Mouse (Mus musculus): ENCODE data around the gene Ubr1. TPM values are rescaled to one million over a fixed set of nuclear protein-coding genes. Genes with fewer than 3 reads are reported as not detected.
"Not testable (repeated sequence)": the region's sequence is repeated elsewhere in the genome, so short reads cannot be mapped to it uniquely, and the experiment has no call there.

The Ubr1 gene
- total RNA-seq (2021) = 10 to 100 TPM; 35.8 to 38.7 TPM
- long read RNA-seq, experiment 1, partial matches to known transcripts = 1 of 3 reads
- long read RNA-seq, experiment 1, other reads (novel, unspliced or antisense) = 2 of 3 reads
- long read RNA-seq, experiment 2, partial matches to known transcripts = 7 of 11 reads
- long read RNA-seq, experiment 2, other reads (novel, unspliced or antisense) = 4 of 11 reads

DNA sequence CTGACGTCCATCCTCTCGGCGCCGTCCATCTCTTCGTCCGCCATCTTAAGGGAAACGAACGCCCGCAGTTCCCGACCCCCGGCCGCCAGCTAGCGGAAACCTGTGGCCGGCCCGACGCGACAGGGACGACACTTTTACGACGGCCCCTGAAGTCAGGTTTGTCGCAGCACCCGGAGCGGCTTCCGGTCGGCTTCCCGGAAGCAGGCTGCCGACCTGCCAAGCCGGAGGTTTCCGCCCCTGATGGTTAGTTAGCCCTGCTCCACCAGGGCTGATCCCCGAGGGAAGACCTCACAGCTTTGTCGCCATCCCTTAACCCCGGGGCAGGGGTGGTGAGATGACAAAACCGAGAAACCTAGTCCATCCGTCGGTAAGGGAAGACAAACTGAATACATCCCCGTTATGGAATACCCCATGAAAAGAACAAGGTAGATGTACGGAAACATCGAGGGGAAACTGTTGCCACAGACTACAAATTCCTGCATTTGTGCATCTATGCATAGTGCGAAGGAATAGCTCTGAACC, at the start of gene Ubr1:
Gene Ubr1, minus strand, starts transcription at position 157 of the 522 bp plus-strand sequence.
- peak; percentile 43 to 82 for DNase-seq (ENCODE audit: low spot score in 2 of 2)

DNA sequence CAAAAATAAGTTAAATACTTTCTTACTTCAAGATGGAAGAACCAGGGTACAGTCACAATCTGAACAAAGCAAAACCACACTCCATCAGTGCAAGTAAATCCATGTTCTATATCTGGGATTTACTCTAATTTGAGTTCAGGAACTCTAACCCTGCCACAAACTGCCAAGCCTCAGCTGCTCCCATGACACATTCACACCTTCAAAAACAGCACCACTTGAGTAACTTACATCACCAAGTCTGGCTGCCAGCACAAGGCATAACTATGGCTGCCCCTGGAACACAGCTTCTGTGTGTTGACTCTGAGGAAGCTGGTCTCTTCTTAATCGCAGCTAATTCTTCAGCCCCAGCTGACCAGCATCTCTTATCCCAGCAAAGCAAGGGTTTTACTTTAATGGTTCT, 46.6 kb upstream of the Ubr1 start:
- DNase-seq (ENCODE audit: low spot score in 2 of 2) = no peak

DNA sequence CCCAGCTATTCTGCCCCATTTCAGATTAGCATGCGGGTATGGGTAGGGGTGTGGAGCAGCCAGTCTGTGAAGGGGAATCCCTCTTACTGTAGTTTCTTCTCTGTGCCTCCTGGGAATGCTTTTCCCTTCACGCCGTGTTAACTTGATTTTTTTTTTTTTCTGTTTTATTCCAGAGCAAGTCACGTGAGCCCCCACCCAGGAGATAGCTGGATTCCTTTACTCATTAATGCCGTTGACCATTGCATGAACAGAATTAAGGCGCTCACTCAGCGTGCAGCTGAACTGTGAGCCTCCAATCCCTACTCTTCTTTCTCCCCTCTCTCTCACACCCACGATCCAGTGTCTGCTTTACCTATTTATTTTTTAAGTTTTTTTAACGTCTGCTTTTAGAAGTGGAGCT, 45.7 kb upstream of the Ubr1 start:
- no peak for DNase-seq (ENCODE audit: low spot score in 2 of 2)

DNA sequence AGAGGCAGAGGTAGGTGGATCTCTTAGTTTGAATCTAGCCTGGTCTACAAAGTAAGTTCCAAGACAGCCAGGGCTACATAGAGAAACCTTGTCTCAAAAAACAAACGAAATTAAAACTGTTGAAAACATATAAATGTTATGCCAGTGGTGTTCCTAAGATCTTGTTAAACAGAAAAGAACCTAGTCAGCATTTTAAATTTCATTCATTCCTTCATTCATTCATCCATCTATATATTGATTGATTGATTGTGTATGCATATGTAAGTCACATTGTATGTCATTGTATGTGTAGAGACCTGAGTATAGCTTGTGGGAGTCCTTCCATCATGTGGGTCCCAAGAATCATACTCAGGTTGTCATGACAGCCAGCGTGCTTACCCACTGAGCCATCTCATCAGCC, 45.0 kb upstream of the Ubr1 start:
- DNase-seq (ENCODE audit: low spot score in 2 of 2) = no peak

DNA sequence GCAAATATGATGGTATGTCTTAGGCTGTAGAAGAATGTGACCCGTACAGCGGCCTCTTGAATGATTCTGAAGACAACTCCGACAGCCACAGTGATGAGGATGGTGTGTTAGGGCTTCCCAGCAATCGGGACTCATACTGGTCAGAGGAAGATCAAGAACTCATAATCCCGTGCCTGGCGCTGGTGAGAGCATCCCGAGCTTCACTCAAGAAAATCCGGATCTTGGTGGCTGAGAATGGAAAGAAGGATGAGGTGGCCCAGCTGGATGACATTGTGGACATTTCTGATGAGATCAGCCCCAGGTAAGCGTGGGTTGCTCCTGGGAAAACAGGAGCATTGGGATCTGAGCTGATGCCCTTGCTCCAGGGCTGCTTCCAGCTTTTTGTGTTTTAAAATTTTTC, 42.2 kb upstream of the Ubr1 start:
- DNase-seq (ENCODE audit: low spot score in 2 of 2) = no peak

DNA sequence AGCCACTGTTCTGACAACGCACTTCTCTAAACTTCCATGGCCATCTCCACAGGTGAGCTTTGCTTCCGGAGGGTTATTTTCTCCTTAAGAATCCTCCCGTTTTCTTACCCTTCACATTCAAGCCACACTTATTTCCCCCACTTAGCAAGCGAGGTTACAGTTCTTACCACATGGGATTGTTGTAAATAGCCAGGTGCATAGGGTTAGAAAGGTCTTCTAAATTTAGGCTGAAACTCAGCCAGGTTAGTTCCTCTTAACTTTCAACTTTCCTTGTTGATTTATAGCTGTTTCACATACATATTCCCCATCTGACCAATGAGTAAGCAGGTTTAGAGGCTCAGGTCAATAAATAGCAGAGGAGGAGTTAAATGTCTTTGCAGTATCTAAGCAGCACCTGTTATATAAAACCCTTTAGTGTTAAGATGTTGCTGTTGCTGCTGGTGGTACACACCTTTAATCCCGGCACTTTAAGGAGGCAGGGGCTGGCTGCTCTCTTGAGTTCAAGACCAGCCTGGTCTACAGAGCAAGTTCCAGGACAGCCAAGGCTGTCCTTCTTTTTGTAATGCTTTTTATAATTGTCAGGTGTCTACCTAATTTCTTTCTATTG, 38.7 kb upstream of the Ubr1 start:
- no peak for DNase-seq (ENCODE audit: low spot score in 2 of 2)

DNA sequence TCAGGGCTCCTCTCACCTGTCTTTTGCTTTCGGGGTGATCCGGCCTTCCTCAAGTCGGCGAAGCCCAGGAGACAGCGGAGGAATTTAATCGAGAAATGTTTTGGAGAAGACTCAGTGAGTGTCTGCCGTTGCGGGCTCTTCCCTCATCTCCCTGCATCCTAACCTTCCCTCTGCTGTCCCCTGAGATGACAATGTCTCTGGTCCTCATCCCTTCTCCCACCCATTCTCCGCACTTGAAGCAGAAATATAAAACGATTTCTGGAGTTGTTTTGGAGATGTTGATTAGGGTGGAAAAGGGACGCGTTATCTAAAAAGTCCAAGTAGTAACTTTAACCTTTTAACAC, 38.1 kb upstream of the Ubr1 start:
- no peak for DNase-seq (ENCODE audit: low spot score in 2 of 2)

DNA sequence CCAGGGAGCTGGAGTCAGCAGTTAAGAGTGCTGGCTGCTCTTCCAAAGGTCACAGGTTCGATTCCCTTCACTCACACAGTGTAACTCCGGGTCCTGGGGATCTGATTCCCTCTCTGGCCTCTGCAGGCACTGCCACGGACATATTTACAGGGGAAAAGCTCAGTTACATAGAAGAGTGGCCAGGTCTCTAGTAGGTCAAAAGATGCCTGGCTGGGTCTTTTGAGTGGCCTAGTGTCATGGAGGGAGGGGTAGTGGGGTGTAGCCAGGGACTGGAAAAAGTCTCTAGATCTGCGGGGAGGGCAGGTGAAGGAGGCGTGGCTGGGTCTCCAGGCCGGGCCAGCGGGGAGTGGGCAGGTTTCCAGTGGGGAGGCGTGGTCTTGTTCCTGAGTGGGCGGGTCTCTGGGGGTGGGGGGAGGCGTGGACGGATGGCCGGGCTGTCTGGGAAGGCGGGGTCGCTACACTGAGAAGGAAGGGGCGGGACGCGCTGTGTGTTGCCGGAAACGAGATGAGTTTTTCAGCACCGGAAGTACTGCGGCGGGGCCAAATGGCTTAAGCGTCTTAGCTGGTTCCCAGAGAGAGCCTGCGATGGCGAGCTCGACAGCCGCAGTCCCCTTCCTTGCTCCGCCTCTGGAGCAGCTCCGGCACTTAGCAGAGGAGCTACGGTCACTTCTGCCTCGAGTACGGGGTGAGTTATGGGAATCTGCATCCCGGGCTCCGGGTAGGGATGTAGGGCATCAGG, 37.6 kb upstream of the Ubr1 start, which contains the start of gene Ccndbp1:
Gene Ccndbp1, plus strand, starts transcription at position 479 of the 739 bp plus-strand sequence.
- DNase-seq (ENCODE audit: low spot score in 2 of 2) = peak; percentile 81 to 86

DNA sequence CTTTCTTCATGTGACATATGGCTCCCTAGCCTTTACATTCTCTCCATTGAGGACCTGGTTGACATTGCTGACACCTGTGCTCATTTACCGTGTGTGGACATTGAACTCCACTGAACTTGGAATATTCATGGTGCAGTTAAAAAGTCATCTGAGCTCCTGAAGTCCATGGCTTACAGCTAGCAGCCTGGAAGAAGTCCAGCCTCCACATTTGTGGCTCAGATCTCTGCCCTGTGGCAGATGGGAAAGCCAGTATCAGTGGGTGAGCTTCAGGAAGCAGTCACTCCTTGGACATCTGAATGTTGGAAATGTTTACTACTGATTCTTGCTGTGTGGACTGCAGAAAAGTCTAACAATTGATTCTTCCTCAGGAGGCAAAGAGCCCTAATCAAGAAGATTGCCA, 36.5 kb upstream of the Ubr1 start:
- no peak for DNase-seq (ENCODE audit: low spot score in 2 of 2)

DNA sequence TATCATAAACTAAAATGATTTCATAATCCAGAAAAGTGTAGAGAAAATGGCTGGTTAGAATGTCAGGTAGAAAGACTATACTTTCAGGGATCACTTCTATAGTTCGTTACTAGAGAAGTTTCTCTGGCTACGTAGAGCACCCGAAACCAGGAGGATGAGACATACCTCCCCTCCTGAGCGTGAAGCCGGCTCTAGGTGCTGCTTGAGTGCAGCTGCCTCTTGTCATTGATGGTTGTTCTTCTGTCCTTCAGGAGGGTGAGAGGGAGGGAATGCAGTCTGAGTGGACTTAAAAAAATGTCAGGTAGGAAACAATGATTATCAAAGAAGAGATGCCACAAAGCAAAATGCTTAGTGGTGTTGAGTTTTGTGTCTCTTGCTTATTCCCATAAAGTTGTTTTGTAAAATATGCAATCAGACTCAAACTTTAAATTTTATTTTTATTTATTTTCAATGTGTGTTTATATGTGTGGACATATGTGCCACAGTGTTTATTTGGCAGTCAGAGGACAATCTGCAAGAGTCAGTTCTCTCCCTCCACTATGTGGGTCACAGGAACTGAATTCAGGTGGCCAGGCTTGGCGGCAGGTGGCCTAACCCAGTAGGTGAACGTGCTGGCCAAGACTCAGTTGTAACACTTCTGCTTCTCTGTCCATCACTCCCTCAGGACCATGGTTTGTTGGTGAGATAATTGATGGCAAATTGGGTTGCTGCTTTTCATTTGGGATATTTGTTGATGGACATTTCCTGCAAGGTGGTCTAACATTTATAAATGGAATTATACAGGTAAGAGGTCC, 33.7 kb upstream of the Ubr1 start:
- no peak for DNase-seq (ENCODE audit: low spot score in 2 of 2)

DNA sequence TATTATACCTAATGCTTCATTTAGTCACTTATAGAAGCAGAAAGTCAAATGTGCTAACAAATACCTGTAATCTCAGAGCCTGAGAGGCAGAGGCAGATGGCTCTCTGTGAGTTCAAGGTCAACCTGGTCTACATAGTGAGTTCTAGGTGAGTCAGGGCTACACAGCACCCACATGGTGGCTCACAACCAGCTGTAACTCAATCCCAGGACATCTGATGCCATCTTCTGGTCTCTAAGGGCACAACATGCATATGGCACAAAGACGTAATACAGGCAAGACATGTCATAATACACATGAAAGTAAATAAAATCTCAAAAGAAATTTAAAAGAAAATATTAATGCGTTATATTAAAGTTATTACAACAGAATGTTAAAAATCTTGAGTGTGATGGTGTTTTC, 33.1 kb upstream of the Ubr1 start:
- no peak for DNase-seq (ENCODE audit: low spot score in 2 of 2)

DNA sequence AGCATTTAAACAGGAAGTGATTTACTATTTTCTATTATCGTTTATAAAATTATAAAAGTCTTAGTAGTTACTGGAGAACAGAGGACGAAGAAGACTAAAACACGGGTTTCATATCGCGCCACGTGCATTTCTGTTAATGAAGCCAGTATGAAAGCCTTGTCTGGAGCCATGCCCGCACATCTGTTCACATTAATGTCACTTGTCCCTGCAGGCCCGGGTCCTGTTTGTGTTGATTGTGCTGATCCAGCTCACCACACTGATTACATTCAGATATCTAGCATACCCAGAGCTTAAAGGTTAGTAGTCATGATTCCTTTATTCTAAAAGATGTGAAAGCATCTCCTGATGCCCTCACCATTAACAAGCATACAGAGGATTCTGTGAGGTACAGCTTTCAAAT, 28.3 kb upstream of the Ubr1 start:
- DNase-seq (ENCODE audit: low spot score in 2 of 2) = no peak

DNA sequence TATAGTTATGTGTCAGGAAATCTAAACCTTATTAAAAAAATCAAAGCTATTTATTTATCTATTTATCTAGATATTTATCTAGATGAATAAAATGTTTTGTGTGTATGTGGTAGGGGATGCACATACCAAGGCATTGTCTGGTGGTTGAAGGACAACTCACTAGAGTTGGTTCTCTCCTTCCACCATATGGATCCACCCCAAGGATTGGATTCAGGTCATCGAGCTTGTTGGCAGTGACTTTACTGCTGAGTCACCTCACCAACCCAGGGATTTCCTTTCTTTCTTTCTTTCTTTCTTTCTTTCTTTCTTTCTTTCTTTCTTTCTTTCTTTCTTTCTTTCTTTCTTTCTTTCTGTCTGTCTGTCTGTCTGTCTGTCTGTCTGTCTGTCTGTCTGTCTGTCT, 26.1 kb upstream of the Ubr1 start:
- DNase-seq (ENCODE audit: low spot score in 2 of 2) = not testable (repeated sequence)

DNA sequence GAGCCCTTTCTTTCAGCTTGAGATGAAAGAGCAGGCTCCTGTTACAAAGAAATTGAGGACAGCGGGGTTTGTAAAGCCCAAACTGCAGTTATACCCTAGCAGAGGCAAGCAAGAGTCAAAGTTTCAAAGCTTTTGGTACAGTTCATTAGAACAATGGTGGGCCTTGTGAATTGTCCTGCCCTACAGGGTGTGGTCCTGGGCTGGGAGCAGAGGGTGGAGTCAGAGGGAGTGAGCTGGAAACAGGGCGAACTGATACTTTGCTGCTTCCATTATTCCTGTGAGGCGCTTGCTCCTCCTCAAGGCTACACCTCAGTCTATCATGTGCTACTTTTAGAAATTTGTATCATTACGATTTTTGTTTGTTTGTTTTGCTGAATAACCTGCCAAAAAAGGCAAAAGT, 20.7 kb upstream of the Ubr1 start:
- DNase-seq (ENCODE audit: low spot score in 2 of 2) = no peak

DNA sequence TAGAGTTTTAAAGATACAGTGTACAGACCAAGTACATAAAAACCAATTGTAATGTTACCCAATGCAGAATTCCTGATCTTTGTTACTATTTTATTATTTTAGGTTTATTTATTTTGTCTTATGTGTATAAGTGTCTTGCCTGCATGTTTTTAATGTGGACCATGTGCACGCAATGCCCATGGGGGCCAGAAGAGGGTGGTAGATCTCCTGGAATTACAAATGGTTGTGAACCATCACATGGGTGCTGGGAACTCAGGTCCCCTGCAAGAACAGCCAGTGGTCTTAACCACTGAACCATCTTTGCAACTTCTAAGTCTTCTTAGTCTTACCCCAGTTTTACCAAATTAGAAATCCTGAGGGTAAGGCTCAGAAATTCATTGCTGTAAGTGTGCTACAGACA, 14.7 kb upstream of the Ubr1 start:
- no peak for DNase-seq (ENCODE audit: low spot score in 2 of 2)

DNA sequence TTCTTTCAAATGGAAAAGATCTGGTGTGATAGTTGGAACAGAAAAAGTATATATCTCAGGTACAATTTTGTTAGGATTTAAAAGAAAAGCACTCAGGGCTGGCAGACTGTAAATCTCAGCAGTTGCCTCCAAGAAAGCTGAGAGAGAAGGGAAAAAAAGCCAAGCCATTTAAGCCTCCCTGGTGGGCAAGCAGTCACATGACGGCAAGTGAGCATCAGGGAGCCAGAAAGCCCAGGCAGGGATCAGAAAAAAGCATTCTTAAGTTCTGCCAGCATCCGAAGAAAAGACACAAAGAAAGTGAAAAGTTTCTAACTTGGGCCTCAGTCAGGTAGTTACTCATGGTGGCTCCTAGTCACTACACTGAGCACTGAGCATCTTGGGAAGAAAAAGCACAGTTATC, 13.1 kb upstream of the Ubr1 start:
- DNase-seq (ENCODE audit: low spot score in 2 of 2) = no peak

DNA sequence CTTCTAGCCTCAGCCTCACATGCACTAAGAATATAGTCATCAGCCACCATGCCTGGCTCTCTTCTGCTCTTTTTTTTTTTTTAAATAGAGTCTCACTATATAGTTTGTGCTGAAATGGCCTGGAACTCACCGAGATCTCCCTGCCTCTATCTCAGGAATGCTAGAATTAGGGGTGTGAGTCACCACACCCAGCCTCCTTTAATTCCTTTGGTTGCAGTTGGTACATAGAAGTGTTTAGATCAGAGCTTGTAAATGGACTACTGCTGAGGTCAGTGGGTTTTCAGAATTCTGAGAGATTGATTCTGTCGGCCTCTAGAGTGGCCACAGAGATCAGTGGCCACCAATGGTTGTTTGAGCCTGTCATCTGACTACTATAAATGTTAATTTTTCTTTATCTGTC, 10.3 kb upstream of the Ubr1 start:
- DNase-seq (ENCODE audit: low spot score in 2 of 2) = no peak

DNA sequence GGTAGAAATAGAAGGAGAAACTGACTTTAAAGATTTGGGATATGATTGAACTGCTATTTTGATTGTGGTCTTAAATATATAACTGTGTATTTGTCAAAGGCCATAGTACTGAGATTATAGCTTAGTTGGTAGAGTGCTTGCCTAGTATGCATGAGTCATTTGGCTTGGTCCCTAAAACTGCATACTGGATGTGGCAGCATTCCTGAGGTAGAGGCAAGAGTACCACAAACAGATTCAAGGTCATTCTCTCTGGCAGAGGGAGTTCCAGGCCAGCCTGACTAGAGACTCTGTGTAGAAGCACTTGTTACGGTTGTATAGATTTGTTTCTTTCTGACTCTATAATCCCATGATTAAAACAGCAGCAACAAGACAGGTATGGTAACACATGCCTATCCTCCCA, 9.3 kb upstream of the Ubr1 start:
- DNase-seq (ENCODE audit: low spot score in 2 of 2) = no peak

DNA sequence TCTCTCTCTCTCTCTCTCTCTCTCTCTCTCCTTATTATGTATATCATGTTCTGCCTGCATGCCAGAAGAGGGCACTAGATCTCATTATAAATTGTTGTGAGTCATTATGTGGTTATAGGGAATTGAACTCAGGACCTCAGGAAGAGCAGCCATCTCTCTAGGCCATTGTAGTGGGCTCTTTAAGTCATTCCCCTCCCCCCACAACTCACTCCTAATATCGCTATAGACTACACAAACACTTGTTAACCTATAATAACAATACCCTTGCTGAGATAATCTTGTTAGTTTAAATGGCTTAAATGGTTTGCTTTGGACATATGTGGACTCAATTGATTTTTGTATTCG, 8.2 kb upstream of the Ubr1 start:
- no peak for DNase-seq (ENCODE audit: low spot score in 2 of 2)

DNA sequence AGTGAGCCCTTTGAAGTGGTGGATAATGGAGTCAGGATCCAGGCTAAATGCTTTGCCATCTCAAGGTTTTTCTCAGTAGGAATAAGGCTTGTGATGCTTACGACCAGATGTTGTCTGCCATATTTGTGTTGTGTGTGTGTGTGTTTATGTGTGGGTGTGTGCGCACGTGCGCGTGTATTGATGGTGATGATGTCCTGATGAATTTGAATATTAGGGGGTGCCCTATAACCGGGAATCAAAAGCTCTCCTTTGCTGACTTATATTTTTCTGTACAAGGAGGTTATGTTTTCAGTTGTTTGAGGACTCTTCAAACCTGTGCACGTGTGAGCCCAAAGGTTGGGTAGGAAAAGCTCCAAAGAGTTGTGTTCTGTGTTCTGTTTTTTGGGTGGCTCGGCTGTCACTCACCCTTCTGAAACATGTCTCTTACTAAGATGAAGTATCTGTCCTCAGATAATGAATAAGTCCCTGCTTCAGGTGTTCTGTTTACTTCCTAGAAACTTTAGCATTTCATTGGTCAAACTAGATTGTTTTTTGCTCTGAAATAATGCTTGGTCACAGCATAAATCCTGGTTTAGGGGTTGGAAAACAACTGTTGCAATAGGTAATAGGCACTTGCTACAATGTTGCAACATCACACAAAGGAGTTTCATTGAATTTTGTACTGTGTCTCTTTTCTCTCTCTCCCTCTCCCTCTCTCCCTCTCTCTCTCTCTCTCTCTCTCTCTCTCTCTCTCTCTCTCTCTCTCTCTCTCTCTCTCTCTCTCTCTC, 7.6 kb upstream of the Ubr1 start:
- DNase-seq (ENCODE audit: low spot score in 2 of 2) = no peak
